Mouse (Mus musculus) NIH3T3 (cell line): ENCODE measurements at regions not wholly inside any gene's neighbourhood (a gene's known extent, or its start where the extent isn't known, plus 50 kb on each side); places are given as distances from the start of the nearest gene placed in this dataset.

ENCODE experiments used
- DNase-seq: peaks from one replicate; pipeline ENCODE4 v3.0.0-alpha.2; 2012; ENCODE audit warnings: low read depth

DNA sequence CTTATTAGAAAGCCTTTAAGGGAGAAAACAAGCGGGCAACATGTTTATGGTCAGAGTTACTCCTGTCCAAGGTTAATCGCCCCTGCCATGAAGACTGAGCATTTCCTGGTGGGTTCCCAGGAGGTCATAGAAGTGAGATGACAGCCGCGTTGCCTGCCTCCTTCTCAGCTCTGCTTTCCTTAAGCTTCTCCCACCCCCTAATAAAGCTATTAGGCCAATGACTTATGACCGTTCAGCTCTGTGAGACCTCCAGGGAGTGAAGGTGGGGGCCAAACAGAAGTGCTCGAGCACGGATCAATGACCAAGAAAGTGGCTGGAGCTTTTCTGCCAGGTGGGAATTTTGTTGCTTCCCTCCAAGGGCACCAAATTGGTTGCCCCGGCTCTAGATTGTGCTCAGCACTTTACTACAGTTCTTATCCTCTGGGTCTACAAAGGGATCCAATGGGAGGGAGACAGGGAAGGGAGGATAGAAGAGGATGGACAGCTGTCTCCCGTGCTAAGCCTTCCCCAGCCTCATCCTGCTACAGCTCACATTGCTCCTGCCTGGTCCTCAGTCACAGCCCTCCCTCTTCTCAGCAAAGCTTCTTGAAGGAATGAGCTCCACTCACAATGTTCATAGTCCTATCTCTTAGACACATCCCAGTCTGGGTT, 151.1 kb upstream of the Ppp2r3a start:
- DNase-seq = no peak

- no peak for DNase-seq
These were observed 149.8 kb upstream of the Ppp2r3a start for GRCm38 (mm10) chr9:101401416-101401815.

- no peak for DNase-seq
These were observed 147.3 kb upstream of the Ppp2r3a start for GRCm38 (mm10) chr9:101398858-101399257.

- no peak for DNase-seq
These were observed 117.8 kb upstream of the Ppp2r3a start for GRCm38 (mm10) chr9:101369380-101369779.

GRCm38 (mm10) chr9:101356607-101357006, 105.0 kb upstream of the Ppp2r3a start:
- no peak for DNase-seq

DNA sequence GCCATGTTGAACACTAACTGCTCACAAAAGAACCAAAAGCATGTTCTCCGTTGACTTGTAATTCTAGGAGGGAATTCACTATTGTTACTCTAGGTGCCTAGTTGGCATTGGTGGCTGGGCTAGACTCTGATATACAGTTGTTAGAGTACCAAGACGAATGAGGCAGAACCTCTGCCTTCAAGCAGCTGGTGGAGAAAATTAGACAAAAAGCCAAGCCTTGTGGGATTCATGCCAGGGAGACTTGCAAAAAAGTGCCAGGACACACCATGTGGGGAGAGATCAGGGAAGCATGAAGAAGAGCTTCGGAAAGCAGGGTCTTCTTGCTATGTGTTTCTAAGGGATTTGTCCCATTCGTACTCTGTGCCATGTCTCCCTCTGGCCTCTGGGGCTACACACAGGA, 97.2 kb upstream of the Ppp2r3a start:
- no peak for DNase-seq

DNA sequence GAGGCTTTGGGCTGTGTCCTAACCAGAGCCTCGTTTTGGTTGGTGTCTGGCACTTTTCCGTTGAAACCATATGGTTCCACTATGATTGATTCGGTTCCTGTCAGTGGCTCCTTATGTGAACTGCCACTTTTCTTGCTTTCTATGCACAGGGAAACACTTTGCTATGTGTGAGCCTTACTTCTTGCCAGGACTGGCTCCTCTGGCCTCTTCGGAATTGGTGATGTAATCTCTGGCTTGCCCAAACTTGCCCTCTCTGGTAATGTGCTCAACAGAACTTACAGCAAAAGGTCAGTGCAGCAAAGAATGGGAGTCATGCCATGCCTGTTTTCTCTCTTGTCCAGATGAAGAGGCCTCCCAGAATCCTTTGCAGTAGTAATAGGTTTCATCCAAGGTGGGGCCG, 91.3 kb upstream of the Ppp2r3a start:
- no peak for DNase-seq

- no peak for DNase-seq
These were observed 89.3 kb upstream of the Ppp2r3a start for GRCm38 (mm10) chr9:101340796-101341465.

GRCm38 (mm10) chr9:101329032-101329824, 77.6 kb upstream of the Ppp2r3a start:
- no peak for DNase-seq

GRCm38 (mm10) chr9:101326961-101327360, 75.4 kb upstream of the Ppp2r3a start:
- no peak for DNase-seq

DNA sequence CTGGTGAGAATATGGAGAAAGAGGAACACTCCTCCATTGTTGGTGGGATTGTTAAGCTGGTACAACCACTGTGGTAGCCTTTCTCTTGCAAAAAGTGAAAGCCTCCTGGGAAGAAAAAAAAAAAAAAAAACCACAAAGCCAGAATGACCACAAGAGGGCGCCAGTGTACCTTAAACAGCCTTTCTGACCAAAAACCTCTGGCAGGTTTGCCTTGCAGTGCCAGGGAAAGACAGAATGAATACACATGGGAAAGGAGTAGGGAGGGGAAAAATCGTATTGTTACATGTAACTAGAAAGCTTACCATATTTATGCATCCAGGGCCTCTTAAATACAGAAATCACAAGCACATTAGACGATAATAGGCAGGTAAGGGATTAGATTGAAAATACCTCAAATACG, 62.4 kb upstream of the Ppp2r3a start:
- DNase-seq = peak; percentile 83

DNA sequence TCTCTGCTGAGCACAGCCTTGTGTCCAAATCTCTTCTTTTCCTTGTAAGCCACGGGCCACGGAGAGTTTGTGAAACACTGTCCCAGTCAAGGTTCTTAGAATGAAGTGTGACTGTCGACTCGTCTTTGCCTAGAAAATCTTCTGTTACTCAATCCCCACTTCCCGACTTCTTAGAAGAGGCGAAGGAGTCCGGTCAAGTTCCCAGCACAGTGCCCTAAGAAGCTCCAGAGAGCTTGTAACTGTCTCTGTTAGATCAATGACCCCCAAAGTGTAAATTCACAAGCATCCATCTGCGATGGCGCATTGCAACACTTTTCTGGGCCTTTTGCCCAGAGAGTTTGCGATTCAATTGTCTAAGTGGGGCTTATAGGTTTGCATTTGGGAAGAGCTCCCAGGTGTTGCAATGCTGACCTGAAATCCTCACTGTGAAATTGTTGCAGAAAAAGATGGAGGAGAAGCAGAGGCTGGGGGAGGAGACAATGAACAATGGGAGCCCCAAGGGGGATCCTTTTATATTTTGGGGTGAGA, 54.9 kb upstream of the Ppp2r3a start:
- DNase-seq = peak; percentile 43

- DNase-seq = no peak
These were observed 54.1 kb upstream of the Ppp2r3a start for GRCm38 (mm10) chr9:101305730-101306129.
